Mouse (Mus musculus): ENCODE results near the gene Dgki. TPM values are rescaled to one million over a fixed set of nuclear protein-coding genes. Genes with fewer than 3 reads are reported as not detected.

Dgki gene
- polyA plus RNA-seq, 1 experiment from 2014 or later, result 9.2 TPM

GRCm38 (mm10) chr6:37310601-37311000 lies 10.6 kb upstream of the Dgki start:
- no peaks in the 10 kb centered on the region for H3K27me3 ChIP-seq (ENCODE audit: control insufficient read depth, insufficient read depth, low read length)
- no peak for DNase-seq
- H3K27ac ChIP-seq (replicated peaks; ENCODE audit: low read depth, low read length), result no peak overlapping the region
- WGBS, result 91% methylated on average over 4 of the region's 4 CpGs
- no peak overlapping the region for H3K4me3 ChIP-seq (replicated peaks; ENCODE audit: low read depth, low read length)
- H3K9me3 ChIP-seq (ENCODE audit: control insufficient read depth, low read length), result no peaks in the 10 kb centered on the region
- no peak for ATAC-seq (ENCODE audit: low FRiP score, low TSS enrichment)
- no peaks in the 10 kb centered on the region for H3K4me1 ChIP-seq (ENCODE audit: control insufficient read depth, insufficient read depth, low read length)
- H3K9ac ChIP-seq (replicated peaks; ENCODE audit: low read length), result no peak overlapping the region
- no peak overlapping the region for H3K4me2 ChIP-seq (ENCODE audit: low read length)
- H3K36me3 ChIP-seq (ENCODE audit: control insufficient read depth, insufficient read depth, low read length), result no peaks in the 10 kb centered on the region

DNA sequence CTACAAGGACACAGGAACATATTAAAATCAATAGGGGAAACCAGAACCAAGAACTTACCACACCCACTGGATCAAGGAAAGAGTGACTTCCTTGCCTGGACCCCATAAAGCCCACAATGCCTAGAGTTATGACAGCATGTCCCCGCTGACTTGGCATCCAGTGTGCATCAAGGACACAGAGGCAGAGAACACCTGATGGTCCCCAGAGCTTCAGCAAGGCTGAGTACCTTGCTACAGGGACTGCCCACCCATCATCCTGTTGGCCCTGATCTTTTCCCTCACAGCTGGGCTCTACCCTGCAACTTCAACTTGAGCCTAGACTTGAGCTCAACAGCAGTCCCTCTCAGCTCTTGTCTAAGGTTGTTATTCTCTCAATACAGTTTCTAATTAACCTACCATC lies 6.6 kb upstream of the Dgki start:
- Histone ChIP-seq H3K27me3 (ENCODE audit: control insufficient read depth, insufficient read depth, low read length) (no peaks in the 10 kb centered on the region), H3K9me3 (ENCODE audit: control insufficient read depth, low read length) (no peaks in the 10 kb centered on the region), H3K36me3 (ENCODE audit: control insufficient read depth, insufficient read depth, low read length) (no peaks in the 10 kb centered on the region), H3K4me1 (ENCODE audit: control insufficient read depth, insufficient read depth, low read length) (no peaks in the 10 kb centered on the region), H3K9ac (replicated peaks; ENCODE audit: low read length) (no peak overlapping the region), H3K4me3 (replicated peaks; ENCODE audit: low read depth, low read length) (no peak overlapping the region), H3K27ac (replicated peaks; ENCODE audit: low read depth, low read length) (no peak overlapping the region), H3K4me2 (ENCODE audit: low read length) (no peak overlapping the region)
- ATAC-seq (ENCODE audit: low FRiP score, low TSS enrichment) (no peak), DNase-seq (no peak)
- 91% methylated on average over 1 of the region's 1 CpGs for WGBS

DNA sequence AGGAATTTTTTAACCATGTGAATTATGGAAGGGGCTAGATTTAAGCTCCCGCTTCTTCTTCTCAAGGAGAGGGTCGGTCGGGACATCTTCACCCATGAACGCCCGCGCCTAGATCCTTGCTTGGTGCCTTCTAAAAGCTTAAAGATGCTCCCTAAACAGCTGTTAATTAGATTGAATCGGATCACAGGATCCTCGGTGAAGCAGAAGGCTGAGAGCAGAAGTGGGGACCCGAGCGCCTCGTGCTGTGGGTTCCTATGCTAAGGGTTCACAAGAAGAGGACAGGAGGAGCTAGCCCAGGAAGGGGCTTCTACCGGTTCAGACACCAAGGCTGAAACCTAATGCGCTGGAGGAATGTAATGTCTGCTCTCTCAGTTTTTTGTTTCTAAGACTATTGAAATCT lies 508 bp upstream of the Dgki start:
- ATAC-seq (ENCODE audit: low FRiP score, low TSS enrichment) (no peak), DNase-seq (peak; percentile 43)

GRCm38 (mm10) chr6:37298982-37299381 lies 1.0 kb downstream of the Dgki start:
- Histone ChIP-seq H3K27ac (replicated peaks; ENCODE audit: low read depth, low read length) (no peak overlapping the region), H3K9me3 (ENCODE audit: control insufficient read depth, low read length) (no peaks in the 10 kb centered on the region), H3K36me3 (ENCODE audit: control insufficient read depth, insufficient read depth, low read length) (no peaks in the 10 kb centered on the region), H3K27me3 (ENCODE audit: control insufficient read depth, insufficient read depth, low read length) (no peaks in the 10 kb centered on the region), H3K4me1 (ENCODE audit: control insufficient read depth, insufficient read depth, low read length) (peaks cover 37% of the 10 kb centered on the region), H3K9ac (replicated peaks; ENCODE audit: low read length) (peak overlapping the region; percentile 89), H3K4me3 (replicated peaks; ENCODE audit: low read depth, low read length) (peak overlapping the region; percentile 85), H3K4me2 (ENCODE audit: low read length) (peak overlapping the region; percentile 86)
- 19% methylated on average over 4 of the region's 4 CpGs for WGBS
- DNase-seq (no peak), ATAC-seq (ENCODE audit: low FRiP score, low TSS enrichment) (no peak)

More for the DNA sequence above, 508 bp upstream of the Dgki start:
- Histone ChIP-seq H3K9me3 (ENCODE audit: control insufficient read depth, low read length) (no peaks in the 10 kb centered on the region), H3K4me2 (ENCODE audit: low read length) (peak overlapping the region; percentile 86), H3K4me1 (ENCODE audit: control insufficient read depth, insufficient read depth, low read length) (peaks cover 34% of the 10 kb centered on the region), H3K36me3 (ENCODE audit: control insufficient read depth, insufficient read depth, low read length) (no peaks in the 10 kb centered on the region), H3K27me3 (ENCODE audit: control insufficient read depth, insufficient read depth, low read length) (no peaks in the 10 kb centered on the region), H3K27ac (replicated peaks; ENCODE audit: low read depth, low read length) (peak overlapping the region; percentile 88), H3K4me3 (replicated peaks; ENCODE audit: low read depth, low read length) (peak overlapping the region; percentile 85), H3K9ac (replicated peaks; ENCODE audit: low read length) (peak overlapping the region; percentile 89)
- 4% methylated on average over 13 of the region's 13 CpGs for WGBS

- DNase-seq (peak; percentile 59), ATAC-seq (ENCODE audit: low FRiP score, low TSS enrichment) (peak; percentile 39; the same call in 1 of the 2 replicates)
- peak overlapping the region; percentile 86 for H3K4me2 ChIP-seq (ENCODE audit: low read length)
- H3K27me3 ChIP-seq (ENCODE audit: control insufficient read depth, insufficient read depth, low read length), result no peaks in the 10 kb centered on the region
- 34% methylated on average over 8 of the region's 8 CpGs for WGBS
- peak overlapping the region; percentile 26; the same call in 1 of the 2 replicates for H3K9ac ChIP-seq (replicated peaks; ENCODE audit: low read length)
- peak overlapping the region; percentile 85 for H3K4me3 ChIP-seq (replicated peaks; ENCODE audit: low read depth, low read length)
- peak overlapping the region; percentile 5 for H3K27ac ChIP-seq (replicated peaks; ENCODE audit: low read depth, low read length)
- H3K4me1 ChIP-seq (ENCODE audit: control insufficient read depth, insufficient read depth, low read length), result peaks cover 45% of the 10 kb centered on the region
- no peaks in the 10 kb centered on the region for H3K9me3 ChIP-seq (ENCODE audit: control insufficient read depth, low read length)
- H3K36me3 ChIP-seq (ENCODE audit: control insufficient read depth, insufficient read depth, low read length), result no peaks in the 10 kb centered on the region
Observed at GRCm38 (mm10) chr6:37297744-37298482, 2.1 kb downstream of the Dgki start.

GRCm38 (mm10) chr6:37292068-37292467 lies 7.9 kb downstream of the Dgki start:
- H3K27me3 ChIP-seq (ENCODE audit: control insufficient read depth, insufficient read depth, low read length), result no peaks in the 10 kb centered on the region
- 64% methylated on average over 2 of the region's 2 CpGs for WGBS
- no peak overlapping the region for H3K27ac ChIP-seq (replicated peaks; ENCODE audit: low read depth, low read length)
- H3K36me3 ChIP-seq (ENCODE audit: control insufficient read depth, insufficient read depth, low read length), result no peaks in the 10 kb centered on the region
- DNase-seq (no peak), ATAC-seq (ENCODE audit: low FRiP score, low TSS enrichment) (no peak)
- H3K4me2 ChIP-seq (ENCODE audit: low read length), result no peak overlapping the region
- no peak overlapping the region for H3K9ac ChIP-seq (replicated peaks; ENCODE audit: low read length)
- H3K4me3 ChIP-seq (replicated peaks; ENCODE audit: low read depth, low read length), result no peak overlapping the region
- H3K9me3 ChIP-seq (ENCODE audit: control insufficient read depth, low read length), result no peaks in the 10 kb centered on the region
- H3K4me1 ChIP-seq (ENCODE audit: control insufficient read depth, insufficient read depth, low read length), result peaks cover 24% of the 10 kb centered on the region

DNA sequence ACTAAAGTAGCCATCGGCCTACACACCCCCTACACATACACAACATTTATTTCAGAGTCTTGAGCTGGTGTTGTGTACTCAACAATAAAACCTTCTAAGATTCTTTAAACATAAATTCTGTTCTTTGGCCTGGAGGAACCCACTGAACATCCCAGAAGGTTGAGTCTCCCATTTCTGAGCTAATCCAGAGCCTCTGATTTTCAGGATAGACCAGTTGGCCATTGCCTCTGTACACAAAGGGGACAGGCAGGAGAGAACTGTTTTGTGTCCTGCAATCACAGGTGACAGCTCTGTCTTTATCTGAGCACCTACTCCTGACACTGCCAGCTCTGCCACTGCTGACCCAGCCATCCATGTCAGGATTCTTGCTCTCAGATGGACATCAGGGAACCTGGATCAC lies 8.8 kb downstream of the Dgki start:
- ATAC-seq (ENCODE audit: low FRiP score, low TSS enrichment) (no peak), DNase-seq (no peak)
- WGBS, result 100% methylated on average over 1 of the region's 1 CpGs
- Histone ChIP-seq H3K4me1 (ENCODE audit: control insufficient read depth, insufficient read depth, low read length) (peaks cover 20% of the 10 kb centered on the region), H3K4me2 (ENCODE audit: low read length) (no peak overlapping the region), H3K4me3 (replicated peaks; ENCODE audit: low read depth, low read length) (no peak overlapping the region), H3K27ac (replicated peaks; ENCODE audit: low read depth, low read length) (no peak overlapping the region), H3K9ac (replicated peaks; ENCODE audit: low read length) (no peak overlapping the region), H3K9me3 (ENCODE audit: control insufficient read depth, low read length) (no peaks in the 10 kb centered on the region), H3K36me3 (ENCODE audit: control insufficient read depth, insufficient read depth, low read length) (no peaks in the 10 kb centered on the region), H3K27me3 (ENCODE audit: control insufficient read depth, insufficient read depth, low read length) (no peaks in the 10 kb centered on the region)

DNA sequence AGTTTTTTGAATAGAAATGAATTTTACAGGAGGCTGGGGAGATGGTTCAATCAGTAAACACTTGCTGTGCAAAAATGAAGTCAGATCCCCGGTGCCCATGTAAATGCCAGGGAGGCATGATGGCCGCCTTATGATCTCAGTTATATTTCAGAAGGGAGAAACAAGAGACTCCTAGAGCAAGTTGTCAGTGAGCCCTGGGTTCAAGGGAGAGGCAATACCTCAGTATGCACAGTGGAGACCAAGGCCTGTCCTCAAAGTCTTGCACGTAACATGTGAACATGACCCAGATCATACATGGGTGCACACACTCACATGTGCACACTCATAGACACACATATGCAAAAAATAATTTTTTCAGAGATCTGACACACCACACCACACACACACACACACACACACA lies 9.3 kb downstream of the Dgki start:
- Histone ChIP-seq H3K36me3 (ENCODE audit: control insufficient read depth, insufficient read depth, low read length) (no peaks in the 10 kb centered on the region), H3K27me3 (ENCODE audit: control insufficient read depth, insufficient read depth, low read length) (no peaks in the 10 kb centered on the region), H3K4me3 (replicated peaks; ENCODE audit: low read depth, low read length) (no peak overlapping the region), H3K9ac (replicated peaks; ENCODE audit: low read length) (no peak overlapping the region), H3K4me2 (ENCODE audit: low read length) (no peak overlapping the region), H3K27ac (replicated peaks; ENCODE audit: low read depth, low read length) (no peak overlapping the region), H3K9me3 (ENCODE audit: control insufficient read depth, low read length) (no peaks in the 10 kb centered on the region), H3K4me1 (ENCODE audit: control insufficient read depth, insufficient read depth, low read length) (peaks cover 15% of the 10 kb centered on the region)
- 96% methylated on average over 3 of the region's 3 CpGs for WGBS
- no peak for ATAC-seq (ENCODE audit: low FRiP score, low TSS enrichment)
- no peak for DNase-seq

DNA sequence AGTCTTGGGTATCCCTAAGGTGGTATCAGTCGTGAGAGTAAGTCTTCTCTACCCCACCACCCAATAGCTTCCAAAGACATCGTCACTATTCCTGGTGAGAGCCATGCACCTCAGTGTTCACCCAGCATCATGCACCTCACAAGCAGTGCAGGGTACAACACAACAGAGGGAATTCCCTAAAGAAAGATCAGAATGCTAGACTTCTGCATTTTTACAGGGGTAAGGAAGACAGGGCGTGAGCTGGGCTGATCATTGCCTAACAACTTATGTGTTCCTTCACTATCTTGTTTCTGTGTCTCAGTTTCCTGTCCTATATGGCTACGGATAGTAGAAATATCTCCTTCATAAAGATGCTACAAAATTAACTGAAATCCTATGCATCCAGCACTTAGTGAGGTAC lies 13.8 kb downstream of the Dgki start:
- Histone ChIP-seq H3K4me3 (replicated peaks; ENCODE audit: low read depth, low read length) (no peak overlapping the region), H3K9me3 (ENCODE audit: control insufficient read depth, low read length) (no peaks in the 10 kb centered on the region), H3K4me2 (ENCODE audit: low read length) (no peak overlapping the region), H3K36me3 (ENCODE audit: control insufficient read depth, insufficient read depth, low read length) (no peaks in the 10 kb centered on the region), H3K9ac (replicated peaks; ENCODE audit: low read length) (no peak overlapping the region), H3K27ac (replicated peaks; ENCODE audit: low read depth, low read length) (no peak overlapping the region), H3K4me1 (ENCODE audit: control insufficient read depth, insufficient read depth, low read length) (0 out of 2 replicates have a peak, but pooled peaks cover 3% of the 10 kb centered on the region), H3K27me3 (ENCODE audit: control insufficient read depth, insufficient read depth, low read length) (no peaks in the 10 kb centered on the region)
- WGBS, result 93% methylated on average over 4 of the region's 4 CpGs
- no peak for ATAC-seq (ENCODE audit: low FRiP score, low TSS enrichment)
- DNase-seq, result no peak
